Mouse (Mus musculus): Measurements from ENCODE around the gene Mpp4.

Mpp4 gene

DNA sequence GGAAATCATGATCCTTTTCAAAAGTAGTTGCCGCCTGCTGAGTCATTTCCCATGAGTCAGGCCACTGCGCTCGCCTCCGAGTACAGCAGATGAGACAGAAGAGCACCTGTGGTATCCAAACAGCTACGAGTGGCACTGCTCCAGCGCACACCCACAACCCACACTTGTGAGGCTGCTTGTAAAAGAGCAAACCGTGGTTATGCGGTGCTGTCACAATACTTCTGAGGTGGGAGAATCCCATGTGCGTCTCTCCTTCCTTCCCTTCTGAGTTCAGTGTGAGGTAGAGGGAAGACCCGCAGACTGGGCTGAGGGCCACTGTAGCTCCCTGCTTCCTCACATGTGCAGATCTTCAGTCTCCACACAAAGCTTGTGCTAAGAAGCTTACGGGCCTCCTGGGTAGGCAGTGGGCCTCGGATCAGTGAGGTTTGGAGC, at the start of gene Mpp4:
Mpp4 (minus strand) TSS at position 360 of the 432 bp plus-strand sequence.
- no peak for DNase-seq

DNA sequence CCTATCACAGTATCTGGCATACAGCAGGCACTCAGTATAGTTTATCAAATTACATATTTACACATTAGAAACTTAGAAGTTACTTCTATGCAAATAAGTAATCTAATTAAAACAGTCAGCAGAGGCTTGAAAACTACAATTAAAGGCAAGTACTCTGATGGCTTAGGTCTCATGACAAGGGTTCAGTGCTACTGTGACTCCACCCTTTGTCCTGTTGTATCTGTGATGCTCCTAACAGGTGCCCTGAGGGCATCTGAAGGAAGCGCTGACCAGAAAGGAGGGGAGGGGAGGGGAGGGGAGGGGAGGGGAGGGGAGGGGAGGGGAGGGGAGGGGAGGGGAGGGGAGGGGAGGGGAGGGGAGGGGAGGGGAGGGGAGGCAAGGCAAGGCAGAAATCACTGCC, 49.8 kb upstream of the Mpp4 start:
- no peak for DNase-seq

DNA sequence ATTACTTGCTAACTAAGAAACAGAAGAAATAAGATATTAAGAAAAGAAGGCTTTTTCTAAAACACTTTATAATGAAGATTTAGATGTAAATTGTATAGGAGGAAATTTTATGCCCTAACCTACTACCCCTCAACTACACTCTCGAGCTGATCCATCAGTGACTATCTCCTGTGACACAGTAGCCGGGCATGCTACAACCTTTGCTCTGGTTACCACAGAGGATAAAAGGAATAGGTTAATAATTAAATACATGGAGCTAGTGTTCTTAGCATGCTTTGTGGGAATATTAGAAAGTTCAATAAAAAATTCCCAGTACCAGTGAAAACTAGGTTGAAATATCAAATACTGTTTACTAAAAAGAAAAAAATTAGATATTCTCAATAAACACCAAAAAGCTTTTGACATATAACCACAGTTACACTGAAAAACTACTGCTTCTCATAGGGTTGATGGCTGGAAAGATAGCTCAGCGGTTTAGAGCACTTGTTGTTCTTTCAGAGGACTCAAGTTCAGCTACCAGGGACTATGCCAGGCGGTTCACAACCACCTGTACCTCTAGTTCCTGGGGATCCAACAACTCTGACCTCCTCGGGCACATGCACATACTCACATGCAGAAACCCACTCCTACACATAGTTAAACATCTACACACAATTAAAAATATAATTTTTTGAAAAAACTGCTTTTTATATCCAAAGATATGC, 49.0 kb upstream of the Mpp4 start:
- no peak for DNase-seq

DNA sequence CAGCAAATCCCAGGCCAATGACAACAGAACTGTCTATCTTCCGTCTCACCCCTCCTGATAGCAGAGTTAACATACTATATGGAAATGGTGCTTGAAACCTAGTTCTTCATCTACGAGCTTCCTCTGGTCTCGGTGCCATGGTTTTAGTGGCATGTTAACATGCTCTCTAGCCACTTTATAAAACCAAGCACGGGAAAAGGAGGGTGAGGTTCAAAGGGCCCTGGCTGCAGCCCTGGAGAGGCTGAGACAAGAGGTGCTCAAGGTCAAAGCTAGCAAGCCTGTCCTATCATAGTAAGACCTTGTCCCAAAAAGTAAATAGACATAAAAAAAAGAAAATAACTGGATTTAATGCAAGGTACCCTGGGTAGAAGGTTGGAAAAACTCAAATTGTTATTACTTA, 48.5 kb upstream of the Mpp4 start:
- DNase-seq = no peak

DNA sequence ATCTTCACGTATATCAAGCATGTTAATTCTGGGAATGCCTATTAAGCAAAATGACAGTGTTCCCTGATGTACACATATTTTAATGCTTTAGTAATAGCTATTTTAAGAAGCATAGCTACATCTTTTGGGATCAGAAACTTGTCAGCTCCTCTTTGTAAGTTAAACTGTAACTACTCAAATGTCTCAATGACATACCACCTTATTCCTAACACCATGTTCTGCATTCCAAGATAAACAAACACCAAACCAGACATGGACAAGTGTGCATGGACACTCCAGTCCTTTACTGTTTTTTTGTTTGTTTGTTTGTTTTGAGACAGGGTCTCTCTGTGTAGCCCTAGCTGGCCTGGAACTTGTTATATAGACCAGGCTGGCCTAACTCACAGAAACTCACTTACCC, 45.1 kb upstream of the Mpp4 start:
- DNase-seq = no peak

DNA sequence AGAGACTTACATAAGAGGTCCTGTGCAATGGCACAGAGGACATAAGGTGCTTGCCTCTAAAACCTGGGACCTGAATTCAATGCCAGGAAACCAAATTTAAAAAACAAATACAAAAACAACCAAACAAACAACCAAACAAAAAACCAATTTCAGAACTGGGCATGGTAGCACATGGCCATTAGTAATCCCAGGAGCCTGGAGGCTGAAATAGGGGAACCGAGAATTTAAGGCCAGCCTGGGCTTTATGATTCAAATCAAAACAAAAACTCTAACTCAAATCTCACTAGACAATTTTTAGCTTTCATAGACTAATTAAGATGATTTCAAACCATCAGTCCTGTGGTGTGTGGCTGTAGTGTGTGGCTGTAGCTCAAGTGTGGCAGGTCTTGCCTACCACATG, 41.3 kb upstream of the Mpp4 start:
- DNase-seq = no peak

DNA sequence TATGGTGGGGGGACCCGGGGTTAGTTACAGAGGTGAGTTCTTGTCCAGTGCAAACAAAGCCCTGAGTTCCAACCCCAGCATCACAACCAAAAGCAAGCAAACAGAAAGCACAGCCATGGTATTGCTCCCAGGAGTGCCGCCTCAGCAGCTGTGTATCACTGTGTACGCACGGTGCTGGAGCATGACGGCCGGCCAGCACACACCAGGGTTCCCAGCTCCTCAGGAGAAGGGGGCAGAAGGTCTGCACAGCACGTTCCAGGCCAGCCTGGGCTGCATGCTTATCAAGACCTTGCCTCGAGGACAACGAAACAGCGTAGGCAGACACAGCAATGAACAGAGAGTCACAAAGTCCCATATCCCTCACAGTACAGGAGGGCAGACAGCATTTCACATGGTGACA, 39.2 kb upstream of the Mpp4 start:
- DNase-seq = no peak

DNA sequence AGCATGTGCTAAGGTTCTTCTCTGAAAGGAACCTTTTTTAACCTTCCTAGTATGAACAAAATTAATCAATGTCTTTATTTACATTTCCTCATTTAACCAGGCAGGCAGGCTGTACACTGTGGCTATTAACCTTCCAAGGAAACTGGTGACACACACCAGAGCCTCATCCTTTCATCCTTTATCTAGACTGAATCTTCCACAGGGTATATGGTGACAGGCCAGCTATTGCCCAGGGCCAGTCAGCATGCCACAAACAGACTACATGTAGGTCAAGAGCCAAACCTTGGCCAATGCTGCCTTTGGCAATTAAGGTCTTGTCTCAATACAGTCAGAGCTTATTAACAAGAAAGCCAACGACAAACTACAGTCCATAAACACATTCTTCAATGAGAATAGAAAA, 38.4 kb upstream of the Mpp4 start:
- DNase-seq = no peak

DNA sequence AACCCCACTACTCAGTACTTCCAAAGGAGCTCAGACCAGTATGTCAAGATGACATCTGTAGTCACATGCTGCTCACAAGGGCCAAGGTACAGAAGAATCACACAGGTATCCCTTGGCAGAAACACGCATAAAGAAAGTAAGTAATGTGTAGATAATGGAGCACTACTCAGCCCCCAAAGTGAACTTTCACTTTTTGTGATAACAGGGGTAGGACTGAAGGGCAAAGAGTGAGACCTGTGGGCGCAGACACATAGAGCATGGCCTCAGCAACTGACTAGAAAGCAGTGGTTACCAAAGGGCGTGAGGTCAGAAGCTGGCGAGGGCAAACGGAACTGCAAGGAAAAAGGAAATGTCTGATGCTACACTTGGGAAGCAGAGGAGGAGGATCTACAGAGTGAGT, 37.8 kb upstream of the Mpp4 start:
- DNase-seq = no peak

DNA sequence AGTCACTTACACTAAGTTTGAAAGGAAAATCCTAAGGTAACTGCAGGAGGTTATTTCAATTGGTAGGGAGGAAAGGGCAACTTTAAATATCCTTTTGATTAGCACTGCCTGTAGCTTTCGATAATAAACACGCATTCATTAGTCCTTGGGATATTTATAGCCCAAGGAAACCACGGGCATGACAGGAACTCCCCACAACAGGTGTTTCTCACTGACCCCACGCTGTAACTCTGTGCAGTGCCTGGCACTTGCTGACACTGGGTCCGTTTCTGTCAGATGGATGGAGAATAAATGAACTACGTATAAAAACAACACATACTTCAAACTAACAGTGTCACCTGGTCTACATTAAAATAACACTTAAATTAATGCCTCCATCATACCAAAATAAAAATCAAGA, 31.8 kb upstream of the Mpp4 start:
- DNase-seq = no peak

DNA sequence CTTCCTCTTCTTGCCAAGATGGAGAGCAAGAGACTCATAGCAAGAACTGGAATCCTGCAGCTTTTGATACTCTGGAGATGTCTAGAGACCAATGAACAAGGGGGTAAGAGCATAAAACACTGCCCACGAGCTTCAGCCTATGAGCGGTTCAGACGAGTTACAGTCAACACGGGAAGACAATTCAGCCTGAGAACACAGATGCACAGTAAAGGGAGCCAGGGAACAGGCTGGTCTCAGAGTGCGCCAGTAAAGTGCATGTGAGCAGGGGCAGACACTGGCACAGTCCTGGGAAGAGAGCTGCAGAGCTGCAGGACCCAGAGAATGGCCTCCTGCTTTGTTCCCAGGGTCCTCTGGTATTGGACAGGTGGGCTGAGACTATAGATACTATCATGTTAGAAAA, 24.6 kb upstream of the Mpp4 start:
- DNase-seq = no peak

DNA sequence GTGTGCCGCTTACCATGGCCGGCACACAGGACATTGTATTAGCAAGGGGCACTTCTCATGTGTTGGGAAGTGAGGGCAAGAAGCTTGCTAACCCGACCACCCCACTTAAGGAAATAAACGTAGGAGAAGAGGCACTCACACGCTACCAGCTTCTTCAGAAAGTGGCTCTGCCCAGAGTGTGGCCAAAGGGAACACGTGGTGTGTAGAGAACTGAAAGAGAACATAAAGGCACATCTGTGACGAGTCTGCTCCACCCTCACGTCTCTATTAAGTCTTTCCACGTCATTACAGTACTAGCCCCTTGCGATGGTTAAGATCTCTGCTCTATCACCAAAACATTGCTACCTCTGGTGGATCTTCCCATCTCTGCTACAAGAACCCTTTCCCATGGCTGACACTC, 23.1 kb upstream of the Mpp4 start:
- DNase-seq = no peak

DNA sequence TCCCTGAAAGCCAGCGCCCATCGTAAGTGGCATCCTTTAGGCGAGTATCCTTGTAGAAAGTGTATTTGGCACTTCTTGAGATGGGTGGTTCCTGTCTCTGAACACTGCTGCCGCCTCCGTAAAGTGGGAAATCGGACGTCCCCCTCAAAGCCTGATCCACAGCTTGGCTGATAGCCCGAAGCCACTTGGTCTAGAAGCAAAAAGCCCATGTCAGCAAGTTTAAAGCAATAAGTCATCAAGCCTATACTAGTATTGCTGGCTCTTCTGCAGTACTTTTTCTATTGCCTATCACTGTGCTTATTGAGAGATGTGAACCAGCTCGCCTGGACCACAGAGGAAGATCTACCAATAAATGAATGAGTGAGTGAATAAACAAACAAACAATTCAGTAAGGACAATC, 22.2 kb upstream of the Mpp4 start:
- no peak for DNase-seq

DNA sequence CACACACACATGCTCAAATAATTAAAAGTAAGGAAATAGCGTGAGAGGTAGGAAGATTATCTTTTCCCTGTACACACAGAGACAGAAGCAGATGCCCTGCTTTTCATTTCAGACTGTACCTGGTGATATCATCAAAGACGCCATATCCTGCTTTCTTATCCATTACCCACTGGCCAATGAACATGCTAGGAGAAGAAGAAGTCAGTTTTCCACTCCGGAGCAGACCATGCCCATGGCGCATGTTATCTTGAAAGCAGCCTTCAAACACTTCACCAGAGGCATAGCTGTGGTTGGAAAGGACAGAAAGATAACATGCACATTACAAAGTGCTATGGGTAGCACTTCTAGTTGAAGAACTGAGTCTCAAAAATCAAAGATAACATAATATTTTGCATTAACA, 19.9 kb upstream of the Mpp4 start:
- no peak for DNase-seq

DNA sequence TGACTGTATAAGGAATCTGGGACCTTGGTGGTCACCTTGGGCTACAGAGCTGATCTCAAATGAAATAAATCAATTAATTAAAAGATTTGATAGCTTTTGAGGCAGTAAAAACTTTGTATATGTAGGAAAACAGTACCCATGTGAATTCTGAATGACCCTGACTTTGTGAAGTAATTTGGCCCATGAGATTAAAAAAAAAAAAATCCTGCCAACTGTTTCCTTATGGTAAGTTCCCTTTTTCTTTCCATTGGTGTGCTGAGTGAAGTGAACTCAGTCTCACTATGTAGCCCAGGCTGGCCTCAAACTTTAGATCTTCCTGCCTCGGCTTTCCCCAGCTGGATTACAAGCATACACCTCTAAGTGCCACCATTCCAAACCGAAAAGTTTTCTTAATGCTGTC, 19.2 kb upstream of the Mpp4 start:
- DNase-seq = no peak

DNA sequence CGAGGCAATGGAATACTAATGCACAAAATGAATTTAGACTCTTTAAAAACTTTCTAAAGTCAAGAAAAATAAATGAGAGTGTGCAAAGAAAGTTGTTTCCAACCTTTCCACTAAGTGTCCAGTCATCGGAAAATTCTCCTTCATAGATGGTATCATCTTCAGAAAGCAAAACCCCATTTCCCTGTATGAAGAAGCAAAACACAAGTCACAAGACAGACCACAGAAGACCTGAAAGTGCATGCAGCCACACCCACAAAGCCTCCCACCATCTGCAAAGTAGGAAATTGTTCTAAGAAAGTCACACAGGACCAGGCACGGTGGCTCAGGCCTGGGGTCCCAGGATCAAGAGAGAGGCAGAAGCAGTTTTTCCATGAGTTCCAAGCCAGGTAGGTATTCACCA, 16.8 kb upstream of the Mpp4 start:
- DNase-seq = no peak

DNA sequence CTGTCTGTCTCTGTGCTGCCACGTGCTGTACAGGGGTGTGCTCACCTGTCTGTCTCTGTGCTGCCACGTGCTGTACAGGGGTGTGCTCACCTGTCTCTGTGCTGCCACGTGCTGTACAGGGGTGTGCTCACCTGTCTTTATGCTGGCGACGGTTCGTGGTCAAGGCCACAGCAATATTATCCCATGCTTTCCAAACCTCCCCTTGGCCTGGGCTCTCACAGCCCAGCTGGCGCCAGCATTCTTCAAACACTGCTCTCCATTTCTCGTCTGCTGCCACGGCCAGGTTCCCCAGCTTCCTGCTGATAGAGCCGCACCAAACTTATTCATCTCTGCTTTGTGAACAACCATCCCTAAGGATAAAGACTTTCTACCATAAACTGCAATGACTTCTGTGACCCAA, 15.2 kb upstream of the Mpp4 start:
- no peak for DNase-seq

DNA sequence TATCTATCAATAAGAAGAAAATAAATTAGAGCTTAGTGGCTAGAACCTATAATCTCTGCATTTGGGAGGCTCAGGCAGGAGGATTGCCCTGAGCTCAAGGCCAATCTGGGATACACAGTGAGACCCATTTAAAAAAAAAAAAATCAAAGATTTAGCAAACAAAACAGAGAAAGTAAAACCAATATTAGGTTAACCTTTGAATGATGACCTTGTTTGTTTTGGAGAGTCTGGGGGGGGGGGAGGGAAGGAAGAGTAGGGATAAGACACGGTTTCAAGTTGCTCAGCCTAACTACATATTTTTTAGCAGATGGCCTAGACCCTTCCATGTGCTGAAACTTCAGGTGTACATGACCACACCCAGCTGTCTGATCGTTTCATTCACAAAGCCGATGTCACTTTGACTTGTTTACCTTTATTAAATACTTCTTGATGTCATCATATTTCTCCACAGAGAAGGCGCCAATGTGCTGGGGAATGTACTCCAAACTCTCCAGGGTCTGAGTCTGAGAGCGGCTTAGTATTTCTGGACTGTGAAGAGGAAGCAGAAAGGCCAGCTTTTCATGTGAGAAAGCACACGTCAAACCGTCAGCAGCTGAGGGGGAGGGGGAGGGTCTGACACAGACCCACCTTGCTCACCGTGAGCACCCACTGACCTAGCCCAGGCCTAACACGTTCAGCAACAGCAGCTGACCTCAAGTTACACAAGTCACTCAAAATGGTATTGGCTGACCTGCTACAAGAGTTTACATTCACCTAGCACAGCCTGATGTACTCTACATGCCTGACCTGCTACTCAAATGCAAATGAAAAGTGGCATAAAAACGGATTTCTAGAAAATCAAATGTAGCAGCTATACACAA, 11.6 kb upstream of the Mpp4 start:
- DNase-seq = no peak

DNA sequence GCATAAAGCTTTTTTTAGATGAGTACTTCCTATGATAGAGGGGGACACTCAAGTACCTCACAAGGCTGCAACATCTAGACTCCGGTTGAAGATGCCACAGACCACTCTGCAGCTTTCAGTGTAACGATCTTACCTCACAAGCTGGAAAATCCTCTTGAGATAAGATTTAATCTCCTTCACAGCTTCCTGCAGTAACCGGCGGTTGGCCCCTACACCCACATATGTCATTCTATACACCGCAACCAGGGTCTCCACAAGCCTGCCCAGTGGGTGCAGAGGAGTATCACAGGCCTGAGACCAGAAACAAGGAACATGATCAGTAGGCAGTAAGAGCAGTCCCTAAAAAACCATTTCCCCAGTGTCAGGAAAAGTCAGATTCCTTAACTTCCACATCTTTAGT, 9.8 kb upstream of the Mpp4 start:
- DNase-seq = no peak

DNA sequence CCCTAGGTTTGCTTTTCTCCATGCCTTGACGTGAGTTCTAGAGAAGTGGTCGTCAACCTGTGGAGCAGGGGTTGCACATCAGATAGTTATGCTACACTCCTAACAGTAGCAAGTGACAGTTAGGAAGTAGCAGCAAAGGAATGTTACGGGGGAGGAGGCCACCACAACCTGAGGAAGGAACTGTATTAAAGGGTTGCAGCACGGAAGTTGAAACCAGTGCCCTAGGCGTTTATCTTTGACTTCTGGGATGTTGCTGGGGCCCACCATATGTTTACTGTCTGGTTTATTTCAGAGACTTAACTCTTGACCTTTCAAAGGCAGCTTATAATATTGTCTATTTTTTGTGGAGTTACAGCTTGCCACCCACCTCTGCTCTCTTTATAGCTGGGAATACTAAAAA, 8.7 kb upstream of the Mpp4 start:
- DNase-seq = no peak

DNA sequence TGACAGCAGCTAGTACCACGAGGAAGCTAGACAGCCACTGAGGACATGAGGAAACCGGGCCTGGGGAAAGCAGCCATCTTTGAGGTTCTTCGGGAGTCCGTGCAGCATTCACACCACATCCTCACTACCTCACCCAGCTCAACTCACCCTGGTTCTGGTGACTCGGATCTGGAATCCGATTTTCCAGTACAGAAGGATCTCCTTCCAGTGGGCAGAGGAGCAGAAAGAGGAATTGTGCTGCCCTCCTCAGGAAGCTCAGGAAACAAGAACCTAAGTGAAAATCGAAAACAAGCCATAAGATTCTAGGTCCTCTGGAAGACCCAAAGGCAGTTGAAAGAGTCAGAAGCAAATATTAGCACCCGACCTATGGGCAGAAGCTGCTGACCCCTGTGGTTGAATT, 7.1 kb upstream of the Mpp4 start:
- DNase-seq = no peak

DNA sequence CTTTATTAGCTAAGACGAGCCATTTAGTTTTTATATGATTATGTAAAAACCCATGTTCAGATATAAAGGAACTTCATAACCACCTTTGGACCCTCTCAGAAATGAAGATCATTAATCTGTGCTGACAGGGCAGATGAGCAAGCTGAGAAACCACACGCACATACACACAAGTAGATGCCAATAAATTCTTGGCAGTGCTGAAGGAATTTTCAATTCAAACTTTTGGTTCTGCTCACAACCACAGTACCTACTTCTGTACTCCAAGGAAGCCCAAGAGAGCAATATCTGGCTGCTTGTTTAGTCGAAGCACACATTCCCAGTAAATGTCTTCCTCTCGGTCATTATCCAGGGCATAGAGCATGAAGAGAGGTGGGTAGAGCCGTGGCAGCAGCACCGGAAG, 6.4 kb upstream of the Mpp4 start:
- DNase-seq = no peak

DNA sequence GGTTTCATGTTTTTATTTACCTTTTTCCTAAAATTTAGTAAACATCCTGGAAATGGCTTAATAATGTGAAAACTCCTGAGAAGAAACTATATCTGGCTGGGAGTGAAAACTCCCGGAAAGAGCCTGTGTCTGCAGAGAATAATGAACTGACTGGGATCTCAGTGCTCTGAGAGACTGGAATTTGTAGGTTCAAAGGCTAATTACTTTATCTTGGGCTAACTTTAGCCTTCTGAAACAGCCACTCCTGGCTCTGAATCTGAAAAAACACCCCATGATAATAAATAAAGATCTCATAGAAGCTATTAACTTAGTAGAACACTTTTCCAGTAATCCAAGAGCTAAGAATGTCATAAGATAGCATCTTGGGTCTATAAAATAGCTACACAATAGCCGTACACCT, 5.4 kb upstream of the Mpp4 start:
- DNase-seq = no peak

DNA sequence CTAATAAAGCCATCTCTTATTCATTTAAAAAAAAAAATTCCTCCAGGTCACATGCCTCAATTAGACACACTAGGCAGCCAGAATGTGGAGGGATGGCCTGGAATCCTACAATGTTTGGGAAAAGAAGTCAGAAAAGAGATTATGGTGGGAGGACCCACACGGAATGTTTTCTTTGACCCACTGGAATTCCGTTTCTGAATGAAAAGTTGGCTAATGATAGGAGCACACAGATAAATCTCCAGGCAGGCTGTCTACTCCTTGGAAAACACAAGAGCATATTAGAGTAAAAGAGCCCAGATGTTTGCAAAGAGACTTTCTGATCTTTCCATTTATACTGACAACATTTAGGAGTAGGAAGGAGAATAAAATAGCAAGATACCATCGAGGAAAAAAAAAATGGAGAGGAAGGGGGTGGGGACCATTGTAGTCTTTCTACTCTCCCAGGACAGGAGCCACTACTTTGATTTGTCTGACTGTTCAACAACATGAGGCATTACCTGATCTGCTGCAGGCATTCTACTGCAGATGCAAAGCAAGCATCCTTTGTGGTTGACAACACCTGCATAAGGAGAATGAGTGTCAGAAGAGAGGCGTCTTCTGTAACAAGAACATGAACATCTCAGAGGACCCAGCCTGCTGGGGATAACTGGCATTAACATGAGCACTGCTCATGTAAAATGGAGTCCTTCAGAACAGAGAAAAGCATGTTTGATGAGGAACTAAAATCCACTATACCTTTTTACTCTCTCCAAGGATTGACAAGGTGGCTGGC, 4.7 kb upstream of the Mpp4 start:
- peak; percentile 6 for DNase-seq

All from lung, postnatal 36 days (tissue).